Mouse (Mus musculus): ENCODE results near the gene Tmem81. TPM values are rescaled to one million over a fixed set of nuclear protein-coding genes. Genes with fewer than 3 reads are reported as not detected.

Tmem81 gene
- 3.7 TPM for polyA plus RNA-seq (2014; fragmentation: Illumina TruSeq; extraction: RNeasy Lipid Tissue Mini Kit (QIAGEN cat#74804); ENCODE audit: low read depth, low replicate concordance)

DNA sequence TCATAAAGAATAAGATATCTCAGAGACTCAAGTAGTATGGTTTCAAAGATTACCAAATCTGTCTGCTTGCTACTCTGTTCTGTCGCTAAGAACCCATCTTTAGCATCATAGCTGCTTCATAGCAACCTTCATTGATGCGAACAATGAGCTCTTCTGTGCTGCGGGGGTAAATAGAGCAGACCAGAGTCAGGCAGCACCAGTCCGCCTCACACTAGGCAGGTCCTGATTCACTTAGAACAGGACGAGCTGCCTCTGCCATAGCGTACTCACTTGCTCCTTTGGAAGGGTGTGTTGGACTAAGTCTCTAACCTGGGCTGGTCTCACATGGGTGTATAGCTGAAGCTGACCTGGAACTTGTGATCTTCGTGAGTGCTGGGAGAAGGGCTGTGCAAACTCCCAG lies at the start of gene Tmem81:
Tmem81 (plus strand) TSS at position 173 of the 400 bp plus-strand sequence.

DNA sequence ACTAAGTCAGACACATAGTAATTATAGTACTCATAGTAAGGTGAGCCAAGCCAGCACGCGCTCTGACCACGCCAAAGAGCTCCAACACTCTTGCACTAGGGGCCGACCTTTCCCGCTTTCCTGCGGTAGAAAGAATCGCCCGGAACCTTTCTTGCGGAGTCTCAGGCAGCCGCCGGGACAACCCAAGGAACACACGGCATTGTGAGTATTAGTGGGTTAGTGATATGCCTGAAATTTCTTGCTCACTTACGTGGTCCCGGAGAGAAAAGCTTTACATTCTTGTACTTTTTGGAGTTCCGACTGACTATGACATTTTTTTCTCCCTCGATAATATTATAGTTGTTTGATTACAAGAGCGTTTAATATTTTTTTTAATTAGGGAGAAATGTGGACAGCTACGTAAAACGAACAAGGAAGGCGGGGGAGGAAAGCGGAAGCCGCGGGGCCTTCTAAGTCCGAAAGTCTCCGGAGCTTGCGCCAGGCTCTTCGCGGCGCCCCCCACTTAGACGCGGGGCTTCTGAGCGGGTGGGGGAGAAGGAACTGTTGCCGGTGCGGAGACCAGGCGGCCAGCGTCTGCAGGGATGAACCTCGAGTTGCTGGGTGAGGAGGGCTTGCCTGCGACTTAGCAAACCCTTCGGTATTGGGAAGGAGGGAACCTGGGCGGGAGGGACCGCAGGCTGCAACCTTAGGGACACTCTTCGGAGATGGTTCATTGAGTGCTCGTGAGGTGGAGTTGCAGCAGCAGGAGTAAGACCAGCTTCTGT lies 28.9 kb upstream of the Tmem81 start, which contains the start of gene Rbbp5:
Rbbp5 (plus strand) TSS at position 438 of the 764 bp plus-strand sequence.

DNA sequence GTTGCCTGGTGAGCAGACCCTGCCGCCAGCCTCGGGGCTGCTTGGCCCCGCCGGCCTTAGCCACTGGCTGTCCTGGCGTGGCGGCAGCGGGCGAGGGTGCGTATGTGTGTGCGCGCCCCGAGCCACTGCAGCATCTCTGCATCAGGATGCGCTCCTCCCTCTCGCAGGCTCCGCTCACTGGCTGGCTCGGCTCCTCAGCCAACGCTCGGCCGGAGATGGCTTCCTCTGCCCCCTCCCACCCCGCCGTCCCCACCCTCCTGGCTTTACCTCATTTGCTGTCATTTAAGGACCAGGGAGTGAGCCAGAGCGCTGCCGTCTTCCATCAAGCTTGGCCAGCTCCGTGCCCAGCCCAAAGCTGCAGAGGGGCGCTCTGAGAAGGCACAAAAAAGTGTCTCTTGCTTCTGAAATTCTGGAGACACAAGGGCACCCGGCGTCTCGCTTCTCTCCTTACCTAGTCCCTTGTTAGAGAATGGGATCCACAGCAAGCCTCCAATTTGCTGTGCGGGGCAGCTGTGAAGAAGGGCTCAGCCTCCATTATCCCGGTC lies 36.8 kb downstream of the Tmem81 start, which contains the start of gene Cntn2:
Cntn2 (minus strand) TSS at position 495 of the 545 bp plus-strand sequence.

Other genes with a start within 250 kb of the Tmem81 start
- 0.47 TPM for gene Klhdc8a, start 207.6 kb upstream of the Tmem81 start, polyA plus RNA-seq (2014; fragmentation: Illumina TruSeq; extraction: RNeasy Lipid Tissue Mini Kit (QIAGEN cat#74804); ENCODE audit: low read depth, low replicate concordance)
- 20.2 TPM for gene Nuak2, start 190.1 kb upstream of the Tmem81 start, polyA plus RNA-seq (2014; fragmentation: Illumina TruSeq; extraction: RNeasy Lipid Tissue Mini Kit (QIAGEN cat#74804); ENCODE audit: low read depth, low replicate concordance)
- 0.47 TPM for gene Tmcc2, start 114.9 kb upstream of the Tmem81 start, polyA plus RNA-seq (2014; fragmentation: Illumina TruSeq; extraction: RNeasy Lipid Tissue Mini Kit (QIAGEN cat#74804); ENCODE audit: low read depth, low replicate concordance)
- 15.1 TPM for gene Dstyk, start 88.7 kb upstream of the Tmem81 start, polyA plus RNA-seq (2014; fragmentation: Illumina TruSeq; extraction: RNeasy Lipid Tissue Mini Kit (QIAGEN cat#74804); ENCODE audit: low read depth, low replicate concordance)
- 44.6 TPM for gene Rbbp5, start 28.9 kb upstream of the Tmem81 start, polyA plus RNA-seq (2014; fragmentation: Illumina TruSeq; extraction: RNeasy Lipid Tissue Mini Kit (QIAGEN cat#74804); ENCODE audit: low read depth, low replicate concordance)
- gene Cntn2, start 37.0 kb downstream of the Tmem81 start, polyA plus RNA-seq (2014; fragmentation: Illumina TruSeq; extraction: RNeasy Lipid Tissue Mini Kit (QIAGEN cat#74804); ENCODE audit: low read depth, low replicate concordance): not detected
- 0.50 TPM for gene Nfasc, start 235.6 kb downstream of the Tmem81 start, polyA plus RNA-seq (2014; fragmentation: Illumina TruSeq; extraction: RNeasy Lipid Tissue Mini Kit (QIAGEN cat#74804); ENCODE audit: low read depth, low replicate concordance)

Measured in sigmoid colon, adult 10 weeks (tissue).